Mouse (Mus musculus) lung, postnatal 14 days (tissue): ENCODE measurements around the gene Ddx11.

ENCODE experiments used
- DNase-seq: peaks from one replicate; pipeline ENCODE4 v3.0.0; 2021

The Ddx11 gene

GRCm38 (mm10) chr17:66123066-66123815, at the start of gene Ddx11:
Ddx11 (plus strand) TSS chr17:66123520.
- peak; percentile 96 for DNase-seq

GRCm38 (mm10) chr17:66073971-66074370, 49.3 kb upstream of the Ddx11 start:
- no peak for DNase-seq

- peak; percentile 6 for DNase-seq
Observed at GRCm38 (mm10) chr17:66075827-66076173, 47.5 kb upstream of the Ddx11 start.

- DNase-seq = peak; percentile 35
Observed at GRCm38 (mm10) chr17:66076174-66076927, 47.0 kb upstream of the Ddx11 start.

- peak; percentile 95 for DNase-seq
Observed at GRCm38 (mm10) chr17:66076934-66077333, 46.4 kb upstream of the Ddx11 start, which contains the start of gene Ankrd12. Ankrd12 (minus strand) TSS chr17:66077089.

GRCm38 (mm10) chr17:66077437-66077850, 45.9 kb upstream of the Ddx11 start:
- DNase-seq = peak; percentile 5

GRCm38 (mm10) chr17:66084486-66084885, 38.8 kb upstream of the Ddx11 start:
- DNase-seq = no peak

- DNase-seq = no peak
Observed at GRCm38 (mm10) chr17:66085038-66085437, 38.3 kb upstream of the Ddx11 start.

GRCm38 (mm10) chr17:66090251-66090650, 33.1 kb upstream of the Ddx11 start:
- no peak for DNase-seq

GRCm38 (mm10) chr17:66091392-66091791, 31.9 kb upstream of the Ddx11 start:
- DNase-seq = no peak

- no peak for DNase-seq
Observed at GRCm38 (mm10) chr17:66092065-66092464, 31.3 kb upstream of the Ddx11 start.

- DNase-seq = no peak
Observed at GRCm38 (mm10) chr17:66092664-66093063, 30.7 kb upstream of the Ddx11 start.

- no peak for DNase-seq
Observed at GRCm38 (mm10) chr17:66100566-66101379, 22.5 kb upstream of the Ddx11 start.

GRCm38 (mm10) chr17:66101380-66102330, 21.7 kb upstream of the Ddx11 start, which contains the start of gene Ndufv2:
Ndufv2 (minus strand) TSS chr17:66101559.
- DNase-seq = peak; percentile 91

- no peak for DNase-seq
Observed at GRCm38 (mm10) chr17:66104076-66104475, 19.2 kb upstream of the Ddx11 start.

GRCm38 (mm10) chr17:66106601-66107267, 16.6 kb upstream of the Ddx11 start:
- DNase-seq = peak; percentile 82

GRCm38 (mm10) chr17:66107466-66107865, 15.9 kb upstream of the Ddx11 start:
- DNase-seq = no peak

- DNase-seq = no peak
Observed at GRCm38 (mm10) chr17:66108198-66108597, 15.1 kb upstream of the Ddx11 start.

GRCm38 (mm10) chr17:66110746-66111145, 12.6 kb upstream of the Ddx11 start:
- no peak for DNase-seq

- peak; percentile 89 for DNase-seq
Observed at GRCm38 (mm10) chr17:66111402-66111959, 11.8 kb upstream of the Ddx11 start, which contains the start of gene Washc1. Washc1 (plus strand) TSS chr17:66111545.

GRCm38 (mm10) chr17:66112166-66112565, 11.2 kb upstream of the Ddx11 start:
- no peak for DNase-seq
